ENCODE assay signal across 17 mouse cellular contexts in genomic region chr17:64721112-64721511, GRCm38 (mm10).
DNase-seq lines count a peak whose midpoint lies in the region; ATAC-seq and TF ChIP-seq lines count a peak whose summit lies in the region.
"Had no signal": no experiment of that assay in that cellular context is flagged by ENCODE, and none has a peak within 500 bp of the region (broad histone marks: within the 10 kb centered on the region; RNA-seq: fewer than 3 reads in every experiment).

No protein-coding gene starts in this region.

- WGBS in lung, postnatal 0 days, result 51% methylated on average over 5 of the region's 5 CpGs
- WGBS in lung, adult 2 months, result 51% methylated on average over 5 of the region's 5 CpGs
- WGBS in liver, embryonic 16.5 days (ENCODE audit: insufficient replicate concordance), result 25% methylated on average over 5 of the region's 5 CpGs
- 89% methylated on average over 5 of the region's 5 CpGs for WGBS in hindbrain, embryonic 16.5 days

- TF ChIP-seq POLR2A in lung, adult 2 months (IDR thresholded peaks at IDR 0.05; ENCODE audit: borderline replicate concordance, extremely low read depth, low read depth, low read length), result no peak

- H3K4me3 ChIP-seq in lung, postnatal 0 days (ENCODE audit: low read depth, low read length), result no peak overlapping the region
- no peak overlapping the region for H3K4me3 ChIP-seq in lung, adult 2 months (replicated peaks; ENCODE audit: extremely low read depth, low read depth, low read length)
- no peak overlapping the region for H3K4me3 ChIP-seq in liver, embryonic 16.5 days (ENCODE audit: low read depth, low read length)
- H3K4me3 ChIP-seq in hindbrain, embryonic 16.5 days (ENCODE audit: low read length), result no peak overlapping the region
- H3K4me3 ChIP-seq: embryonic facial prominence, embryonic 15.5 days; limb, embryonic 10.5 days; midbrain, embryonic 15.5 days had no signal

- no peaks in the 10 kb centered on the region for H3K36me3 ChIP-seq in lung, postnatal 0 days (ENCODE audit: insufficient read depth, low read length)
- no peaks in the 10 kb centered on the region for H3K36me3 ChIP-seq in liver, embryonic 16.5 days (ENCODE audit: control insufficient read depth, insufficient read depth)
- H3K36me3 ChIP-seq in hindbrain, embryonic 16.5 days (ENCODE audit: control insufficient read depth, insufficient read depth, low read length), result no peaks in the 10 kb centered on the region
- H3K36me3 ChIP-seq: midbrain, embryonic 15.5 days had no signal

- H3K9me3 ChIP-seq in lung, postnatal 0 days (ENCODE audit: low read length), result no peaks in the 10 kb centered on the region
- no peaks in the 10 kb centered on the region for H3K9me3 ChIP-seq in liver, embryonic 16.5 days (replicated peaks; ENCODE audit: control insufficient read depth, low read length)
- H3K9me3 ChIP-seq in hindbrain, embryonic 16.5 days (ENCODE audit: control insufficient read depth, low read length), result no peaks in the 10 kb centered on the region
- H3K9me3 ChIP-seq: embryonic facial prominence, embryonic 15.5 days; limb, embryonic 10.5 days; midbrain, embryonic 15.5 days had no signal

- peak; percentile 37 to 57 for DNase-seq in heart, adult 9 months (ENCODE audit: low spot score in 2 of 2)
- DNase-seq in heart, postnatal 4 days, result no peak
- DNase-seq in lung, postnatal 0 days (ENCODE audit: low spot score), result peak; percentile 81
- no peak for DNase-seq in lung, adult 2 months
- DNase-seq in spleen, postnatal 14 days (ENCODE audit: low spot score in 2 of 2), result no peak
- DNase-seq: adrenal gland, postnatal 14 days; cerebellum, adult 9-10 months; gastrocnemius, postnatal 36 days; heart, postnatal 14 days; lung, embryonic 14.5 days; right cerebral cortex, postnatal 14 days; thymus, postnatal 4 days had no signal

- ATAC-seq in lung, postnatal 0 days, result peak; percentile 70
- peak; percentile 37 for ATAC-seq in liver, embryonic 16.5 days (ENCODE audit: low read depth)
- ATAC-seq in hindbrain, embryonic 16.5 days, result no peak
- ATAC-seq: midbrain, embryonic 15.5 days had no signal

- no peak overlapping the region for H3K9ac ChIP-seq in lung, postnatal 0 days (replicated peaks; ENCODE audit: low read depth)
- H3K9ac ChIP-seq in liver, embryonic 16.5 days (ENCODE audit: low read depth, low read length), result no peak overlapping the region
- no peak overlapping the region for H3K9ac ChIP-seq in hindbrain, embryonic 16.5 days (ENCODE audit: low read depth, low read length)
- H3K9ac ChIP-seq: embryonic facial prominence, embryonic 15.5 days; lung, embryonic 14.5 days; midbrain, embryonic 15.5 days had no signal

- peak overlapping the region; percentile 23; the same call in 1 of the 2 replicates for H3K27ac ChIP-seq in lung, postnatal 0 days (ENCODE audit: low read length)
- no peak overlapping the region for H3K27ac ChIP-seq in liver, embryonic 16.5 days (ENCODE audit: low read length)
- H3K27ac ChIP-seq in hindbrain, embryonic 16.5 days (ENCODE audit: low read depth, low read length), result no peak overlapping the region
- H3K27ac ChIP-seq: embryonic facial prominence, embryonic 15.5 days; limb, embryonic 10.5 days; midbrain, embryonic 15.5 days had no signal

- TF ChIP-seq CTCF in lung, postnatal 0 days (IDR thresholded peaks at IDR 0.05), result no peak
- TF ChIP-seq CTCF in lung, adult 2 months (IDR thresholded peaks at IDR 0.05; ENCODE audit: insufficient read depth, low read length), result no peak

- no peaks in the 10 kb centered on the region for H3K27me3 ChIP-seq in lung, postnatal 0 days (replicated peaks; ENCODE audit: insufficient read depth, low read length)
- no peaks in the 10 kb centered on the region for H3K27me3 ChIP-seq in liver, embryonic 16.5 days (ENCODE audit: control insufficient read depth, insufficient read depth, low read depth, low read length)
- no peaks in the 10 kb centered on the region for H3K27me3 ChIP-seq in hindbrain, embryonic 16.5 days (replicated peaks; ENCODE audit: control insufficient read depth, insufficient read depth, low read length)
- H3K27me3 ChIP-seq: embryonic facial prominence, embryonic 15.5 days; midbrain, embryonic 15.5 days had no signal

- H3K4me1 ChIP-seq in lung, postnatal 0 days (ENCODE audit: insufficient read depth, low read depth, low read length), result 0 out of 2 replicates have a peak, but pooled peaks cover 3% of the 10 kb centered on the region
- H3K4me1 ChIP-seq in lung, adult 2 months (ENCODE audit: control insufficient read depth, insufficient read depth, low read length), result peaks cover 2% of the 10 kb centered on the region
- no peaks in the 10 kb centered on the region for H3K4me1 ChIP-seq in liver, embryonic 16.5 days (ENCODE audit: control insufficient read depth, low read depth, low read length)
- H3K4me1 ChIP-seq in hindbrain, embryonic 16.5 days (ENCODE audit: control insufficient read depth, insufficient read depth, low read depth, low read length), result no peaks in the 10 kb centered on the region
- H3K4me1 ChIP-seq: embryonic facial prominence, embryonic 15.5 days; limb, embryonic 10.5 days; midbrain, embryonic 15.5 days had no signal

- H3K4me2 ChIP-seq in lung, postnatal 0 days (replicated peaks; ENCODE audit: low read depth, low read length), result no peak overlapping the region
- H3K4me2 ChIP-seq in liver, embryonic 16.5 days (ENCODE audit: low read depth, low read length), result no peak overlapping the region
- no peak overlapping the region for H3K4me2 ChIP-seq in hindbrain, embryonic 16.5 days (ENCODE audit: low read length)
- H3K4me2 ChIP-seq: embryonic facial prominence, embryonic 15.5 days; lung, embryonic 14.5 days; midbrain, embryonic 15.5 days had no signal

- peak; percentile 98 for TF ChIP-seq EP300 in lung, postnatal 0 days (IDR thresholded peaks at IDR 0.05)

Comparison
In these comparisons a context has a peak if more than half of its experiments do, and no peak if none do; other contexts are left out.
1. DNase-seq: peak in heart, adult 9 months (2 of 2) and lung, postnatal 0 days (single experiment); none in heart, postnatal 4 days (single experiment), lung, adult 2 months (single experiment) and spleen, postnatal 14 days (0 of 2).